Mouse (Mus musculus) limb, embryonic 15.5 days (tissue): ENCODE measurements at regions not wholly inside any gene's neighbourhood (a gene's known extent, or its start where the extent isn't known, plus 50 kb on each side); places are given as distances from the start of the nearest gene placed in this dataset.

Source experiments
- ATAC-seq: fragments of 200-750 bp; cut with Nextera tagmentation; 2 replicates; pipeline ENCODE4 v1.8.0; 2017; ENCODE audit warnings: low read depth, moderate TSS enrichment; ENCODE audit not compliant: insufficient number of reproducible peaks, low FRiP score, low TSS enrichment
- H3K27ac ChIP-seq: fragments of 300-500 bp; sonication (generic); 2 replicates; pipeline ENCODE4 v1.5.1; 2015; ENCODE audit warnings: moderate library complexity, mild to moderate bottlenecking, inconsistent platforms
- H3K27me3 ChIP-seq: fragments of 300-500 bp; sonication (generic); 2 replicates; pipeline ENCODE4 v1.6.1; 2015; ENCODE audit warnings: inconsistent platforms
- H3K36me3 ChIP-seq: fragments of 300-500 bp; sonication (generic); 2 replicates; pipeline ENCODE4 v1.6.1; 2015; ENCODE audit warnings: inconsistent platforms
- H3K4me1 ChIP-seq: fragments of 300-500 bp; sonication (generic); 2 replicates; pipeline ENCODE4 v1.6.1; 2015; ENCODE audit warnings: inconsistent platforms
- H3K4me2 ChIP-seq: fragments of 300-500 bp; sonication (generic); 2 replicates; pipeline ENCODE4 v1.6.1; 2015; ENCODE audit warnings: mild to moderate bottlenecking, inconsistent platforms
- H3K4me3 ChIP-seq: fragments of 300-500 bp; sonication (generic); 2 replicates; pipeline ENCODE4 v1.5.1; 2015; ENCODE audit warnings: mild to moderate bottlenecking, inconsistent platforms
- H3K9ac ChIP-seq: fragments of 300-500 bp; sonication (generic); 2 replicates; pipeline ENCODE4 v1.6.1; 2015; ENCODE audit warnings: inconsistent platforms
- H3K9me3 ChIP-seq: fragments of 300-500 bp; sonication (generic); 2 replicates; pipeline ENCODE4 v1.6.1; 2016; ENCODE audit warnings: inconsistent platforms
- WGBS: fragments of 180-500 bp; shearing (Covaris S2); methylation state at CpG from one replicate; pipeline ENCODE4 v1.1.7; 2015; 5-methylcytosine and 5-hydroxymethylcytosine counted together

GRCm38 (mm10) chr10:91240856-91241610 is 59.9 kb upstream of the Tmpo start:
- Histone ChIP-seq H3K27me3 (no peaks in the 10 kb centered on the region), H3K9me3 (no peaks in the 10 kb centered on the region), H3K4me1 (peaks cover 61% of the 10 kb centered on the region), H3K36me3 (no peaks in the 10 kb centered on the region), H3K4me2 (peak overlapping the region; percentile 37), H3K27ac (peak overlapping the region; percentile 91), H3K9ac (no peak overlapping the region), H3K4me3 (0 out of 2 replicates have a peak overlapping the region, but pooled peaks have one; percentile 2)
- 9% methylated on average over 10 of the region's 10 CpGs for WGBS
- ATAC-seq, result peak; percentile 89

- Histone ChIP-seq H3K9me3 (no peaks in the 10 kb centered on the region), H3K4me1 (peaks cover 61% of the 10 kb centered on the region), H3K36me3 (no peaks in the 10 kb centered on the region), H3K9ac (no peak overlapping the region), H3K4me3 (no peak overlapping the region), H3K27ac (peak overlapping the region; percentile 91), H3K4me2 (no peak overlapping the region), H3K27me3 (no peaks in the 10 kb centered on the region)
- ATAC-seq, result no peak
- WGBS, result 55% methylated on average over 7 of the region's 7 CpGs
Observed at GRCm38 (mm10) chr10:91240320-91240719, 59.2 kb upstream of the Tmpo start.

GRCm38 (mm10) chr10:91236844-91237243 is 55.7 kb upstream of the Tmpo start:
- ATAC-seq, result no peak
- Histone ChIP-seq H3K9me3 (no peaks in the 10 kb centered on the region), H3K27me3 (no peaks in the 10 kb centered on the region), H3K9ac (no peak overlapping the region), H3K4me2 (no peak overlapping the region), H3K36me3 (no peaks in the 10 kb centered on the region), H3K4me1 (peaks cover 47% of the 10 kb centered on the region), H3K4me3 (no peak overlapping the region), H3K27ac (peak overlapping the region; percentile 75)
- WGBS, result 2% methylated on average over 7 of the region's 7 CpGs

GRCm38 (mm10) chr10:91234709-91235108 is 53.6 kb upstream of the Tmpo start:
- H3K27me3 ChIP-seq, result no peaks in the 10 kb centered on the region
- H3K9ac ChIP-seq, result no peak overlapping the region
- 63% methylated on average over 3 of the region's 3 CpGs for WGBS
- ATAC-seq, result no peak
- no peaks in the 10 kb centered on the region for H3K9me3 ChIP-seq
- H3K27ac ChIP-seq, result peak overlapping the region; percentile 54
- no peak overlapping the region for H3K4me2 ChIP-seq
- peaks cover 31% of the 10 kb centered on the region for H3K4me1 ChIP-seq
- H3K4me3 ChIP-seq, result no peak overlapping the region
- H3K36me3 ChIP-seq, result no peaks in the 10 kb centered on the region
